Mouse (Mus musculus): ENCODE data around the gene Fkbp10.

Fkbp10 gene

GRCm38 (mm10) chr11:100411736-100412135, 3.8 kb upstream of the Fkbp10 start:
- DNase-seq (ENCODE audit: low spot score): no peak

- DNase-seq (ENCODE audit: low spot score): no peak
Observed at GRCm38 (mm10) chr11:100413541-100413940, 2.0 kb upstream of the Fkbp10 start.

GRCm38 (mm10) chr11:100414021-100414913, 1.2 kb upstream of the Fkbp10 start, which contains the start of gene P3h4:
P3h4 (minus strand) TSS chr11:100414836.
- peak; percentile 88 for DNase-seq (ENCODE audit: low spot score)

- no peak for DNase-seq (ENCODE audit: low spot score)
Observed at GRCm38 (mm10) chr11:100421537-100421936, 6.0 kb downstream of the Fkbp10 start.

- DNase-seq (ENCODE audit: low spot score): no peak
Observed at GRCm38 (mm10) chr11:100423836-100424235, 8.3 kb downstream of the Fkbp10 start.

GRCm38 (mm10) chr11:100425851-100426250, 10.4 kb downstream of the Fkbp10 start:
- DNase-seq (ENCODE audit: low spot score): peak; percentile 87

- DNase-seq (ENCODE audit: low spot score): no peak
Observed at GRCm38 (mm10) chr11:100426820-100427219, 11.3 kb downstream of the Fkbp10 start.

- DNase-seq (ENCODE audit: low spot score): no peak
Observed at GRCm38 (mm10) chr11:100428612-100429199, 13.2 kb downstream of the Fkbp10 start.

GRCm38 (mm10) chr11:100430052-100430451, 14.6 kb downstream of the Fkbp10 start:
- no peak for DNase-seq (ENCODE audit: low spot score)

GRCm38 (mm10) chr11:100432002-100432401, 16.5 kb downstream of the Fkbp10 start:
- no peak for DNase-seq (ENCODE audit: low spot score)

- peak; percentile 51 for DNase-seq (ENCODE audit: low spot score)
Observed at GRCm38 (mm10) chr11:100435678-100436246, 20.3 kb downstream of the Fkbp10 start.

- no peak for DNase-seq (ENCODE audit: low spot score)
Observed at GRCm38 (mm10) chr11:100437901-100438300, 22.4 kb downstream of the Fkbp10 start.

GRCm38 (mm10) chr11:100440691-100441522, 25.4 kb downstream of the Fkbp10 start:
- DNase-seq (ENCODE audit: low spot score): peak; percentile 93

GRCm38 (mm10) chr11:100441797-100442196, 26.3 kb downstream of the Fkbp10 start, which contains the start of the genes Nt5c3b and Klhl10:
Nt5c3b (minus strand) TSS chr11:100441808.
Klhl10 (plus strand) TSS chr11:100441917.
- no peak for DNase-seq (ENCODE audit: low spot score)

GRCm38 (mm10) chr11:100442625-100443024, 27.1 kb downstream of the Fkbp10 start:
- no peak for DNase-seq (ENCODE audit: low spot score)

GRCm38 (mm10) chr11:100457247-100457646, 41.8 kb downstream of the Fkbp10 start:
- no peak for DNase-seq (ENCODE audit: low spot score)

- no peak for DNase-seq (ENCODE audit: low spot score)
Observed at GRCm38 (mm10) chr11:100457711-100458110, 42.2 kb downstream of the Fkbp10 start.

- DNase-seq (ENCODE audit: low spot score): no peak
Observed at GRCm38 (mm10) chr11:100462699-100463098, 47.2 kb downstream of the Fkbp10 start.

- DNase-seq (ENCODE audit: low spot score): no peak
Observed at GRCm38 (mm10) chr11:100465229-100465792, 49.8 kb downstream of the Fkbp10 start.

- DNase-seq (ENCODE audit: low spot score): no peak
Observed at GRCm38 (mm10) chr11:100465833-100466232, 50.3 kb downstream of the Fkbp10 start.

Data from embryo, embryonic 10 days (tissue).